Mouse (Mus musculus): ENCODE measurements around the gene Tmcc3.

Gene Tmcc3

GRCm38 (mm10) chr10:94549511-94550232, 237.9 kb downstream of the Tmcc3 start:
- DNase-seq (ENCODE audit: low spot score in 2 of 2): peak in 1 of 2 experiments; percentile 45

DNA sequence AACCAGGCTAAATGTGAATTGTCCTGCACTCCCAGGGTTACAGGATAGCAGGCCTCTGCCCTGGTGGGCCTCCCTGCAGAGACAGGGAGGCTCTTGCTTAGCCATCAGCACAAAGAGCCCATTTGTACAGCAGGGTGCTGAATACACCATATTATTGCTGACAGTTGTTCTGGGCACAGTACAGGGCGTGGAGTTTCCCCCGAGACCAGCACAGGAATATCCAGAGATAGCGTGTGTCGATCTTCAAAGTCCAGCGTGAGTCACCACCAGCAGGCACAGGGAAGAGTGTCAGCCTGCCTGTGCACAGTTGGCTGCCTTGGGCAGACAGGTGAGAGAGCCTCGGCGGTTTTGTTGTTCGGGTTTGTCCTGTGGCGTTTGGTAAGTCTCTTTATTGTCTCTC, 238.9 kb downstream of the Tmcc3 start:
- peak in 1 of 2 experiments; percentile 29 for DNase-seq (ENCODE audit: low spot score in 2 of 2)

DNA sequence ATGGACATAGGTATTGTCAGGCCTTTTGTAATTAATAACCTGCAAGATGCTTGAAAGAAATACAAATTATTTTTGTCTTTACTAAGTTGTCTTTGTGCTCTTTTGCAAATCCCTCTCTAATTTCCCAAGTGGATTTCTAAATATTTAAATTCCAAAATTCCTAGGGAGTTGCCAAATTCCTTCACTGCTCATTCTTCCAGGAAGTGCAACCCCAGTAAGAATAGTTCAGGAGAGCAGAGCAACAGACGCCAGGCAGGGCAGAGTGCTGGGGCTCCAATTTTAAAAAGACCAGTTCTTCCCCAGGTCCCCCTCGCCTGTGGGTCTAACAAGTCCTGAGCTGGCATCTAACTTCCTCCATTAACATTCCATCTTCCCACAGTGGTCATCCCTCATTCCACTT, 239.3 kb downstream of the Tmcc3 start:
- no peak for DNase-seq (ENCODE audit: low spot score in 2 of 2)

- no peak for DNase-seq (ENCODE audit: low spot score in 2 of 2)
These were observed 239.8 kb downstream of the Tmcc3 start for GRCm38 (mm10) chr10:94551511-94551910.

- DNase-seq (ENCODE audit: low spot score in 2 of 2): no peak
These were observed 240.3 kb downstream of the Tmcc3 start for GRCm38 (mm10) chr10:94551924-94552523.

GRCm38 (mm10) chr10:94555394-94555793, 243.6 kb downstream of the Tmcc3 start:
- no peak for DNase-seq (ENCODE audit: low spot score in 2 of 2)

DNA sequence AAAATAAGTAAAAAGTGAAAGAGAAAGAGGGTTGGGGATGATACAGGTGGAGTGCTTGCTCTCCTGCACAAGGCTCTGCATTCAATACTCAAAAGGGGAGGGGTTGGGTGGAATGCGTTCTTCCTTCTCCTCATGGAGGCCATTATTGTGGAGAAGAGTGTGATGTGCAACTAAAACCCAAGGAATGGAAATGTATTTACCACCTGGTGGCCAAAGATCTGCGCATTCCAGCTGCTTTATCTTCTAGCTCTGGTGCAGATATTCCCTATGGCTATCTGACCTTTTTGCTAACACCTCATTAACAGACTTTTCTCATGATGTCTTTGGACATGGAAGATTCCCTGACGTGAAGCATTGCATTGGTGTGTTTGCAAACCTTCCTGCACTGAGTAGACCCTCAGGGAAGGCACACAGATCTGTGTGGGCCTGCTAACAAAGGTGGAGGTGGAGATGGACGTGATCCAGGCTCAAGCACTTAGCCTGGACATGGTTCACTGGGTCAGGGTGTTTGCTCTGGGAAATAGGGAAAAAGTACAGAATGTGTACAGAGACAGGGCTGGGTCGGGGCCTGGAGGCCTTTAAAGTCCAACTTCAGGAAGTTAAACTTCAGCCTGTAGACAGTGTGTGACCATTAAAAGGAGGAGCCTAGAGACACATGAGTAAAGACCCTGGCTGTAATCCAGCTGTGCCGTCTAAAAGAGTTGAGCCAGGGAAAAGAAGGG, 245.8 kb downstream of the Tmcc3 start:
- no peak for DNase-seq (ENCODE audit: low spot score in 2 of 2)

DNA sequence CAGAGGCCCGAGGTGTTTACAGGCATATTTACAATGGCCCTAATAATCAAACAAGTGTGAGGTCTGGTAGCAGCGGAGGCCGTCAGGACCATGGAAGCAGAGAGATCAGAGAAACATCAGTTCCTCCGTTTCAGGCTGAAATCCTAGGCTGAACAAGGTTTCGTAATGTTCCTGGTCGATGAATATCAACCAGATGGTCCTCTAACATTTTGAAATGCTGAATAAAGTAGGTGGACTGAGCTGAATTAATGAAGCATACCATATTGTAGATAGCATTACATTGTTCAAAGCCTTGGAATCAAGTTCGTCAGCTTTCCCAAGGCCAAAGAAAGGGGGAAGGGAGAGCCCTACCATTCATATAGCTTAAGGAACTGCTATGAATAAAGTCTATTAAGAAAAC, 247.1 kb downstream of the Tmcc3 start:
- no peak for DNase-seq (ENCODE audit: low spot score in 2 of 2)

- DNase-seq (ENCODE audit: low spot score in 2 of 2): no peak
These were observed 249.6 kb downstream of the Tmcc3 start for GRCm38 (mm10) chr10:94561351-94561750.

GRCm38 (mm10) chr10:94562188-94562587, 250.4 kb downstream of the Tmcc3 start:
- no peak for DNase-seq (ENCODE audit: low spot score in 2 of 2)

GRCm38 (mm10) chr10:94562991-94563390, 251.2 kb downstream of the Tmcc3 start:
- no peak for DNase-seq (ENCODE audit: low spot score in 2 of 2)

- DNase-seq (ENCODE audit: low spot score in 2 of 2): no peak
These were observed 253.9 kb downstream of the Tmcc3 start for GRCm38 (mm10) chr10:94565410-94566221.

- DNase-seq (ENCODE audit: low spot score in 2 of 2): no peak
These were observed 254.6 kb downstream of the Tmcc3 start for GRCm38 (mm10) chr10:94566222-94566868.

DNA sequence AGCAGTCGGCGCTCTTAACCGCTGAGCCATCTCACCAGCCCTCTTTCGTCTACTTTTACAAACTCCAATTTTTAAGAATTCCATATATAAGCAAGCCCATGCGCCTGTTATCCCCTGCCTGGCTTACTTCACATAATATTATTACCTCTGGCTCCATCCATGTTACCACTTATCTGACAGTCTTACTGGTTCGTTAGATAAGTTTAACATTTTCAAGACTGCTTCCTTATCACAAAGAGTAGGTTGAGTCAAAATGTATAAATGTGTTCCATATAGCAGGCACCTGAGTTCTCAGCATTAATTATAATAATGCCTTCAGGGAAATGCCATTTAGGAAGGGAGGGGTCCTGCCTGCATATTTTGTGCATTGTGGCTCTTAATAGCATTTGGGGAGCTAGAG, 255.5 kb downstream of the Tmcc3 start:
- DNase-seq (ENCODE audit: low spot score in 2 of 2): no peak

DNA sequence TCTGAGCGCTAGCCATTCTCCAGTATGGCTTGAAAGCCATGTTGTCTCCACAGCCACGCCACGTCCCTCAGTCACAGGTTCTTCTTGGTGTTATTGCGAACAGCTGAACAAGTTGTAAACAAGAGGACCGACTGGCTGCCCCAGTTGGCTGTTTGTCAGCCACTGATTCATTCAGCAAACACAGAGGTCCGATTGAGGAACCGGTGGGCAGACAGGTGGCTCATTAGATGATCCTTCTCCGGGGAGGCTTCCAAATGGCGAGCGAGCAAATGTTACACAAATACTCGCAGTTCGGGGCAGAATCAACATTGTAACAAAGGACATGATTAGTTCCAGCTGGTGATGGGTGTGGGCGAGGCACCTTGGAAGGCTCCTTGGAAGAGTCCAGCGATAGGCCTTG, 256.2 kb downstream of the Tmcc3 start:
- DNase-seq (ENCODE audit: low spot score in 2 of 2): no peak

- no peak for DNase-seq (ENCODE audit: low spot score in 2 of 2)
These were observed 257.1 kb downstream of the Tmcc3 start for GRCm38 (mm10) chr10:94568867-94569266.

DNA sequence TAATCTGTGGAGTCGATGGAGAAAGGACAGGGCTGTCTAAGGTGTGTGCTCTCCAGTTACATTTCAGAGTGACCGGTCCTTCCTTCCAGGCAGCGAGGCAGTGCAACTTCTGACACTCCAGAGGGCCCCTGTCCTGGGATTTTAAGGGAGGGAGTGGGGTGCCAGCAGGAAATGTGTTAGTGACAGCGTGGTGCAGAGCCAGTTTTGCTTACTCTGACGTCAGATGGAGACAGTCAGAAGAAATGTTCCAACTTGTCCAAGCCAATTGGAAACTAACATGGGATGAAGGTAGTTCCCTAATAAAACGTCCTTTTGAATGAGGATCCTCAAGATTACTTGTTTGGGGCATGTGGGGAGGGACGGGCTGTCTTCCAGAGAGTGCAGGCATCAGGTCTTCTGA, 258.0 kb downstream of the Tmcc3 start:
- no peak for DNase-seq (ENCODE audit: low spot score in 2 of 2)

- DNase-seq (ENCODE audit: low spot score in 2 of 2): no peak
These were observed 260.3 kb downstream of the Tmcc3 start for GRCm38 (mm10) chr10:94571927-94572620.

GRCm38 (mm10) chr10:94572772-94573171, 261.0 kb downstream of the Tmcc3 start:
- DNase-seq (ENCODE audit: low spot score in 2 of 2): no peak

GRCm38 (mm10) chr10:94574451-94575333, 262.9 kb downstream of the Tmcc3 start:
- DNase-seq (ENCODE audit: low spot score in 2 of 2): no peak

Data from left cerebral cortex, adult 9 months (tissue).